Mouse (Mus musculus) MEL (cell line): ENCODE results near the gene Agmat. TPM values are rescaled to one million over a fixed set of nuclear protein-coding genes. Genes with fewer than 3 reads are reported as not detected.

Experiments
- DNase-seq: peaks from one replicate; pipeline ENCODE4 v3.0.0; 2011; ENCODE audit warnings: low read depth, low spot score
- H3K27ac ChIP-seq: 2 replicates; pipeline ENCODE4 v1.5.1; 2012; ENCODE audit warnings: low read depth, mild to moderate bottlenecking, control low read depth, low read length, moderate library complexity; ENCODE audit not compliant: control insufficient read depth
- H3K27me3 ChIP-seq, 2 experiments: fragments of 150-350 bp in 1 of 2; sonication (generic) in 1 of 2; 2 replicates each; pipeline ENCODE4 v1.6.1; 2012; ENCODE audit warnings: low read length in 2 of 2, mild to moderate bottlenecking in 2 of 2, improper control_type of control experiment in 1 of 2, moderate library complexity in 1 of 2; ENCODE audit not compliant: insufficient read depth in 2 of 2, control insufficient read depth in 1 of 2
- H3K36me3 ChIP-seq, 2 experiments: 2 replicates each; pipeline ENCODE4 v1.6.1; 2012 to 2014; ENCODE audit warnings: low read length in 2 of 2, improper control_type of control experiment in 1 of 2, inconsistent platforms in 1 of 2, mild to moderate bottlenecking in 1 of 2; ENCODE audit not compliant: insufficient read depth in 2 of 2, control insufficient read depth in 1 of 2
- H3K4me1 ChIP-seq, 2 experiments: fragments of 150-350 bp in 1 of 2; sonication (generic) in 1 of 2; 2 replicates each; pipeline ENCODE4 v1.6.1; 2012; ENCODE audit warnings: low read length in 2 of 2, improper control_type of control experiment in 1 of 2, mild to moderate bottlenecking in 1 of 2; ENCODE audit not compliant: insufficient read depth in 2 of 2, control insufficient read depth in 1 of 2
- H3K4me3 ChIP-seq, 2 experiments: fragments of 150-350 bp in 1 of 2; sonication (generic) in 1 of 2; 2 replicates each; pipeline ENCODE4 v1.5.1; 2012; ENCODE audit warnings: low read depth in 2 of 2, low read length in 2 of 2, mild to moderate bottlenecking in 2 of 2, moderate library complexity in 2 of 2, control low read depth in 1 of 2, improper control_type of control experiment in 1 of 2; ENCODE audit not compliant: control insufficient read depth in 1 of 2, insufficient read depth in 1 of 2
- H3K79me2 ChIP-seq: 2 replicates; pipeline ENCODE4 v1.6.1; 2012; ENCODE audit warnings: mild to moderate bottlenecking, low read length, moderate library complexity; ENCODE audit not compliant: control insufficient read depth, poor library complexity, insufficient read depth
- H3K9ac ChIP-seq: 2 replicates; pipeline ENCODE4 v1.6.1; 2012; ENCODE audit warnings: low read depth, mild to moderate bottlenecking, control low read depth, low read length, moderate library complexity; ENCODE audit not compliant: control insufficient read depth, poor library complexity, severe bottlenecking
- H3K9me3 ChIP-seq: fragments of 150-350 bp; sonication (generic); replicated peaks from 2 replicates; pipeline ENCODE4 v1.6.1; 2012; ENCODE audit warnings: mild to moderate bottlenecking, low read length, improper control_type of control experiment, moderate library complexity; ENCODE audit not compliant: insufficient read depth
- BHLHE40 ChIP-seq: IDR thresholded peaks from 2 replicates; pipeline ENCODE4 v1.6.1; 2012; ENCODE audit warnings: low read depth, mild to moderate bottlenecking, inconsistent platforms, low read length, improper control_type of control experiment, borderline replicate concordance
- CHD1 ChIP-seq: IDR thresholded peaks from 2 replicates; pipeline ENCODE4 v1.6.1; 2012; ENCODE audit warnings: low read depth, mild to moderate bottlenecking, inconsistent platforms, low read length, improper control_type of control experiment
- CHD2 ChIP-seq: IDR thresholded peaks from 2 replicates; pipeline ENCODE4 v1.6.1; 2011; ENCODE audit warnings: low read length, improper control_type of control experiment
- CTCF ChIP-seq, 3 experiments: IDR thresholded peaks in 2 of 3; conservative IDR thresholded peaks in 1 of 3; 2 replicates each; pipeline ENCODE4 v1.5.1; 2011 to 2012; ENCODE audit warnings: low read length in 3 of 3, low read depth in 2 of 3, mild to moderate bottlenecking in 2 of 3, improper control_type of control experiment in 1 of 3, inconsistent platforms in 1 of 3, mixed read lengths in 1 of 3, moderate library complexity in 1 of 3; ENCODE audit not compliant: control insufficient read depth in 1 of 3, insufficient read depth in 1 of 3, poor library complexity in 1 of 3, severe bottlenecking in 1 of 3
- E2F4 ChIP-seq: IDR thresholded peaks from 2 replicates; pipeline ENCODE4 v1.6.1; 2011; ENCODE audit warnings: low read depth, low read length, improper control_type of control experiment, borderline replicate concordance
- ELF1 ChIP-seq: IDR thresholded peaks from 2 replicates; pipeline ENCODE4 v1.6.1; 2014; ENCODE audit warnings: low read depth, mild to moderate bottlenecking, inconsistent platforms, low read length, improper control_type of control experiment, moderate library complexity
- EP300 ChIP-seq, 2 experiments: IDR thresholded peaks; 2 replicates each; pipeline ENCODE4 v1.6.1; 2011; ENCODE audit warnings: improper control_type of control experiment in 2 of 2, low read length in 2 of 2, low read depth in 1 of 2, mild to moderate bottlenecking in 1 of 2
- ETS1 ChIP-seq: IDR thresholded peaks from 2 replicates; pipeline ENCODE4 v1.6.1; 2012; ENCODE audit warnings: low read depth, mild to moderate bottlenecking, inconsistent platforms, low read length, improper control_type of control experiment, moderate library complexity
- GABPA ChIP-seq: IDR thresholded peaks from 2 replicates; pipeline ENCODE4 v1.6.1; 2012; ENCODE audit warnings: low read depth, mild to moderate bottlenecking, inconsistent platforms, low read length, improper control_type of control experiment, moderate library complexity
- GATA1 ChIP-seq: IDR thresholded peaks from 2 replicates; pipeline ENCODE4 v1.6.1; 2011; ENCODE audit warnings: low read depth, low read length, improper control_type of control experiment
- HCFC1 ChIP-seq: IDR thresholded peaks from 2 replicates; pipeline ENCODE4 v1.6.1; 2012; ENCODE audit warnings: low read depth, mild to moderate bottlenecking, inconsistent platforms, low read length, improper control_type of control experiment, moderate library complexity
- JUND ChIP-seq: IDR thresholded peaks from 2 replicates; pipeline ENCODE4 v1.6.1; 2011; ENCODE audit warnings: low read depth, mild to moderate bottlenecking, improper control_type of control experiment, low read length
- KAT2A ChIP-seq: conservative IDR thresholded peaks from 2 replicates; pipeline ENCODE4 v1.6.1; 2012; ENCODE audit warnings: low read depth, low read length, improper control_type of control experiment, inconsistent platforms
- MAFK ChIP-seq: IDR thresholded peaks from 2 replicates; pipeline ENCODE4 v1.6.1; 2011; ENCODE audit warnings: low read depth, mild to moderate bottlenecking, low read length, improper control_type of control experiment, borderline replicate concordance
- MAX ChIP-seq: IDR thresholded peaks from 2 replicates; pipeline ENCODE4 v1.6.1; 2011; ENCODE audit warnings: low read length, improper control_type of control experiment
- MAZ ChIP-seq: IDR thresholded peaks from 2 replicates; pipeline ENCODE4 v1.6.1; 2012; ENCODE audit warnings: low read depth, mild to moderate bottlenecking, inconsistent platforms, low read length, improper control_type of control experiment
- MEF2A ChIP-seq: IDR thresholded peaks from 2 replicates; pipeline ENCODE4 v1.6.1; 2014; ENCODE audit warnings: low read depth, mild to moderate bottlenecking, inconsistent platforms, low read length, improper control_type of control experiment; ENCODE audit not compliant: poor library complexity, insufficient replicate concordance, severe bottlenecking; ENCODE audit errors: extremely low read depth
- MXI1 ChIP-seq: IDR thresholded peaks from 2 replicates; pipeline ENCODE4 v1.6.1; 2011; ENCODE audit warnings: mild to moderate bottlenecking, low read depth, low read length, improper control_type of control experiment
- MYB ChIP-seq: IDR thresholded peaks from 2 replicates; pipeline ENCODE4 v1.6.1; 2011; ENCODE audit warnings: mild to moderate bottlenecking, low read depth, low read length, improper control_type of control experiment
- MYC ChIP-seq: IDR thresholded peaks from 2 replicates; pipeline ENCODE4 v1.6.1; 2011; ENCODE audit warnings: low read depth, mild to moderate bottlenecking, low read length, improper control_type of control experiment, moderate library complexity
- NELFE ChIP-seq: IDR thresholded peaks from 2 replicates; pipeline ENCODE4 v1.6.1; 2011; ENCODE audit warnings: low read depth, low read length, improper control_type of control experiment
- NRF1 ChIP-seq: IDR thresholded peaks from 2 replicates; pipeline ENCODE4 v1.6.1; 2014; ENCODE audit warnings: low read depth, mild to moderate bottlenecking, inconsistent platforms, low read length, improper control_type of control experiment, moderate library complexity; ENCODE audit not compliant: poor library complexity, insufficient read depth, severe bottlenecking
- POLR2A ChIP-seq, 2 experiments: IDR thresholded peaks; 2 replicates each; pipeline ENCODE4 v1.6.1; 2011 to 2012; ENCODE audit warnings: low read length in 2 of 2, mild to moderate bottlenecking in 2 of 2, control low read depth in 1 of 2, improper control_type of control experiment in 1 of 2, low read depth in 1 of 2, moderate library complexity in 1 of 2; ENCODE audit not compliant: control insufficient read depth in 1 of 2, insufficient read depth in 1 of 2, poor library complexity in 1 of 2
- POLR2AphosphoS2 ChIP-seq: IDR thresholded peaks from 2 replicates; pipeline ENCODE4 v1.6.1; 2011; ENCODE audit warnings: low read length, improper control_type of control experiment
- POLR2AphosphoS5 ChIP-seq: IDR thresholded peaks from 2 replicates; pipeline ENCODE4 v1.6.1; 2012; ENCODE audit warnings: low read depth, borderline replicate concordance, mild to moderate bottlenecking, inconsistent platforms, low read length, moderate library complexity, mixed read lengths
- RAD21 ChIP-seq: IDR thresholded peaks from 2 replicates; pipeline ENCODE4 v1.6.1; 2011; ENCODE audit warnings: mild to moderate bottlenecking, low read depth, low read length, improper control_type of control experiment
- RCOR1 ChIP-seq: IDR thresholded peaks from 2 replicates; pipeline ENCODE4 v1.6.1; 2012; ENCODE audit warnings: low read depth, mild to moderate bottlenecking, inconsistent platforms, low read length, improper control_type of control experiment
- SIN3A ChIP-seq: IDR thresholded peaks from 2 replicates; pipeline ENCODE4 v1.6.1; 2012; ENCODE audit warnings: low read length, improper control_type of control experiment, inconsistent platforms
- SMC3 ChIP-seq: IDR thresholded peaks from 2 replicates; pipeline ENCODE4 v1.6.1; 2011; ENCODE audit warnings: low read depth, low read length, improper control_type of control experiment
- TAL1 ChIP-seq: IDR thresholded peaks from 2 replicates; pipeline ENCODE4 v1.6.1; 2012; ENCODE audit warnings: mild to moderate bottlenecking, inconsistent platforms, low read length, moderate library complexity, mixed read lengths
- TBP ChIP-seq: IDR thresholded peaks from 2 replicates; pipeline ENCODE4 v1.8.0; 2011; ENCODE audit warnings: low read depth, low read length, improper control_type of control experiment
- TCF12 ChIP-seq: IDR thresholded peaks from 2 replicates; pipeline ENCODE4 v1.6.1; 2014; ENCODE audit warnings: low read depth, mild to moderate bottlenecking, inconsistent platforms, low read length, improper control_type of control experiment, moderate library complexity
- USF1 ChIP-seq: IDR thresholded peaks from 2 replicates; pipeline ENCODE4 v1.6.1; 2014; ENCODE audit warnings: low read depth, mild to moderate bottlenecking, inconsistent platforms, low read length, improper control_type of control experiment, moderate library complexity
- USF2 ChIP-seq, 2 experiments: IDR thresholded peaks; 2 replicates each; pipeline ENCODE4 v1.6.1; 2011 to 2012; ENCODE audit warnings: improper control_type of control experiment in 2 of 2, low read length in 2 of 2, borderline replicate concordance in 1 of 2, inconsistent platforms in 1 of 2, low read depth in 1 of 2, mild to moderate bottlenecking in 1 of 2; ENCODE audit not compliant: insufficient read depth in 1 of 2
- ZKSCAN1 ChIP-seq: IDR thresholded peaks from 2 replicates; pipeline ENCODE4 v1.6.1; 2012; ENCODE audit warnings: low read depth, mild to moderate bottlenecking, inconsistent platforms, low read length, improper control_type of control experiment, moderate library complexity
- ZNF384 ChIP-seq: IDR thresholded peaks from 2 replicates; pipeline ENCODE4 v1.6.1; 2012; ENCODE audit warnings: low read depth, mild to moderate bottlenecking, inconsistent platforms, low read length, improper control_type of control experiment
- polyA plus RNA-seq, 2 experiments: library from polyadenylated mRNA; stranded (reverse) in 1 of 2; unstranded in 1 of 2; fragments of >175 nt in 1 of 2; fragments of >200 nt in 1 of 2; gene quantifications; 2 replicates each; pipeline versions ENCODE4 v1.2.1 to v1.2.4; 2012; ENCODE audit warnings: low replicate concordance in 2 of 2, low read depth in 1 of 2; ENCODE audit not compliant: insufficient read length in 2 of 2, insufficient read depth in 1 of 2, missing spikeins in 1 of 2
- total RNA-seq: library from RNA; depleted of rRNA; stranded (reverse); fragments of 300-350 nt; gene quantifications from 2 replicates; pipeline ENCODE4 v1.2.3, GENCODE M21; 2012

Agmat gene
- total and polyA plus RNA-seq, 3 experiments: 0.07 to 0.12 TPM; not detected in 1

GRCm38 (mm10) chr4:141792554-141793281, 46.2 kb downstream of the Agmat start:
- peaks cover 6 to 8% of the 10 kb centered on the region in 2 experiments for H3K4me1 ChIP-seq
- DNase-seq: peak; percentile 90
- peaks cover 0 to 6% of the 10 kb centered on the region in 2 experiments; a peak in 2 of 4 replicates for H3K36me3 ChIP-seq
- peak overlapping the region; percentile 63 for H3K9ac ChIP-seq
- H3K27me3 ChIP-seq: no peaks in the 10 kb centered on the region
- peak overlapping the region; percentile 88 for H3K27ac ChIP-seq
- peak overlapping the region; percentile 62 to 76 for H3K4me3 ChIP-seq
- H3K79me2 ChIP-seq: peaks cover 2% of the 10 kb centered on the region; the same call in 1 of the 2 replicates
- H3K9me3 ChIP-seq: no peaks in the 10 kb centered on the region
- TF ChIP-seq MAZ: no peak
- TF ChIP-seq MAFK: no peak
- TF ChIP-seq MEF2A: no peak
- TF ChIP-seq CHD1: no peak
- TF ChIP-seq MXI1: peak; percentile 54; the same call in 1 of the 2 replicates
- TF ChIP-seq ZNF384: no peak
- TF ChIP-seq SMC3: no peak
- 0 out of 2 replicates have a peak, but pooled peaks have one; percentile 14 for TF ChIP-seq MAX
- no peak for TF ChIP-seq NRF1
- peak; percentile 57 for TF ChIP-seq NELFE
- peak in 1 of 2 experiments; percentile 79; a peak in 3 of 4 replicates for TF ChIP-seq POLR2A (IDR thresholded peaks at IDR 0.05; ENCODE audit: control insufficient read depth in 1 of 2, insufficient read depth in 1 of 2, low read depth in 1 of 2, low read length in 2 of 2, poor library complexity in 1 of 2)
- no peak for TF ChIP-seq E2F4
- no peak for TF ChIP-seq ELF1
- peak; percentile 59 for TF ChIP-seq HCFC1
- TF ChIP-seq ETS1: peak; percentile 65
- peak; percentile 74 for TF ChIP-seq SIN3A
- TF ChIP-seq POLR2AphosphoS5: no peak
- TF ChIP-seq BHLHE40: 0 out of 2 replicates have a peak, but pooled peaks have one; percentile 31
- peak; percentile 67; the same call in 1 of the 2 replicates for TF ChIP-seq POLR2AphosphoS2
- TF ChIP-seq EP300 (IDR thresholded peaks at IDR 0.05; ENCODE audit: low read depth in 1 of 2, low read length in 2 of 2): peak in 1 of 2 experiments; percentile 32; a peak in 3 of 4 replicates
- no peak for TF ChIP-seq TAL1
- TF ChIP-seq CHD2: no peak
- no peak for TF ChIP-seq USF2 (IDR thresholded peaks at IDR 0.05; ENCODE audit: borderline replicate concordance in 1 of 2, insufficient read depth in 1 of 2, low read depth in 1 of 2, low read length in 2 of 2)
- TF ChIP-seq JUND: no peak
- TF ChIP-seq MYB: no peak; the same call in 1 of the 2 replicates
- no peak for TF ChIP-seq ZKSCAN1
- TF ChIP-seq GABPA: no peak
- peak; percentile 79 for TF ChIP-seq GATA1
- no peak for TF ChIP-seq KAT2A
- TF ChIP-seq USF1: 0 out of 2 replicates have a peak, but pooled peaks have one; percentile 4
- no peak for TF ChIP-seq RCOR1
- peak; percentile 92 for TF ChIP-seq TBP
- no peak for TF ChIP-seq TCF12
- no peak for TF ChIP-seq RAD21
- no peak for TF ChIP-seq CTCF (IDR thresholded peaks at IDR 0.05 in 2 of 3, conservative IDR thresholded peaks at IDR 0.05 in 1 of 3; ENCODE audit: control insufficient read depth in 1 of 3, insufficient read depth in 1 of 3, low read depth in 2 of 3, low read length in 3 of 3, poor library complexity in 1 of 3, severe bottlenecking in 1 of 3)
- no peak; the same call in 1 of the 2 replicates for TF ChIP-seq MYC
